Mouse (Mus musculus) 3134 (cell line): Measurements from ENCODE around the gene Hmmr.
"Not testable (repeated sequence)": the region's sequence is repeated elsewhere in the genome, so short reads cannot be mapped to it uniquely, and the experiment has no call there.

ENCODE experiments used
- DNase-seq: peaks from one replicate; pipeline ENCODE4 v3.0.0-alpha.2; 2011; ENCODE audit warnings: low spot score; ENCODE audit not compliant: insufficient read length; ENCODE audit errors: extremely low read depth

The Hmmr gene

GRCm38 (mm10) chr11:40709899-40710298 is 23.3 kb downstream of the Hmmr start:
- DNase-seq = not testable (repeated sequence)

GRCm38 (mm10) chr11:40695103-40695502 is 38.1 kb downstream of the Hmmr start, which contains the start of gene Mat2b:
Gene Mat2b, minus strand, starts transcription at chr11:40695203.
- no peak for DNase-seq

- peak; percentile 83 for DNase-seq
Observed at GRCm38 (mm10) chr11:40694311-40695087, 38.7 kb downstream of the Hmmr start.

- peak; percentile 83 for DNase-seq
Observed at GRCm38 (mm10) chr11:40693366-40693951, 39.8 kb downstream of the Hmmr start.

- DNase-seq = peak; percentile 95
Observed at GRCm38 (mm10) chr11:40692511-40693365, 40.5 kb downstream of the Hmmr start.

- no peak for DNase-seq
Observed at GRCm38 (mm10) chr11:40692101-40692509, 41.1 kb downstream of the Hmmr start.

GRCm38 (mm10) chr11:40690444-40691127 is 42.6 kb downstream of the Hmmr start:
- peak; percentile 51 for DNase-seq

GRCm38 (mm10) chr11:40683295-40683694 is 49.9 kb downstream of the Hmmr start:
- no peak for DNase-seq

- DNase-seq = no peak
Observed at GRCm38 (mm10) chr11:40682456-40682855, 50.8 kb downstream of the Hmmr start.

GRCm38 (mm10) chr11:40677169-40677568 is 56.1 kb downstream of the Hmmr start:
- DNase-seq = no peak

- DNase-seq = no peak
Observed at GRCm38 (mm10) chr11:40675014-40675730, 58.0 kb downstream of the Hmmr start.
